Mouse (Mus musculus): ENCODE measurements around the gene Tspyl3. TPM values are rescaled to one million over a fixed set of nuclear protein-coding genes. Genes with fewer than 3 reads are reported as not detected.
"Not testable (repeated sequence)": the region's sequence is repeated elsewhere in the genome, so short reads cannot be mapped to it uniquely, and the experiment has no call there.

The Tspyl3 gene
- polyA plus RNA-seq (2015; fragmentation: Nextera tagmentation; extraction: Ambion mirVana), result 50.3 and 57.1 TPM in 2 replicates

DNA sequence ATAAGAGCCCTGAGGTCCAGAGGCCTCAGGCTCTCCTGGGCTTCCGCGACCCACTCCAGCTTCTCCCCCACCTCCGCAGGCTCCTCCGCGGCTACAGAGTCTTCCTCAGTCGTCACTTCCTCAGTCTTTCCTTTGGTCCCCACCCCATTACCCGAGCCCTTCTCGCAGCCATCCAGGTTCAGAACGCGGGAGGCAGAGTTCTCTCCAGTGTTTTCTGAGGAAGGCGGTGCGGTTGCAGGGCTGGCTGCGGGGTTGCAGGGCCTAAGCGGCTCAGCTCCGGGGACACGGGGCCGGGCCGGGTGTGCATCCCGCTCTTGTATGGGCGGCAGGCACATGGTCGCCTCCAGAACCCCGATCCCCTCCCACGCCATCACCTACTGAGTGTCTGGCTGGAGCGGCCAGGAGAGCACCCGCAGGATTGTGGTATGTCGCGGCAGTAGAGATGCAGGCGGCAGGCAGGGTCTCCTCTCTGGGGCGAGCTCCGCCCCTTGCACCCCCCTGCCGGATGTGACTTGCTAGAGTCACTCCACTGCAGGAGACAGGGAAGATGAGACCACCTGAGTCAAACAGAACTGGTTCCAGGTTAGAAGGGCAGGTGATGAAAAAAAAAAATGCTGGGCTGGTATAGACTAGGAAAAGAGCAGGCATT is at the start of gene Tspyl3:
Tspyl3 (minus strand) TSS at position 496 of the 649 bp plus-strand sequence.
- ATAC-seq, result peak; percentile 92
- Histone ChIP-seq H3K36me3 (ENCODE audit: control insufficient read depth, insufficient read depth, low read length) (peaks cover 5% of the 10 kb centered on the region), H3K4me2 (ENCODE audit: low read length) (peak within 1 kb of the TSS; percentile 73), H3K27me3 (ENCODE audit: control insufficient read depth, insufficient read depth, low read depth, low read length) (no peaks in the 10 kb centered on the region), H3K4me1 (ENCODE audit: control insufficient read depth, insufficient read depth, low read length) (peaks cover 12% of the 10 kb centered on the region), H3K9ac (ENCODE audit: low read depth, low read length) (peak within 1 kb of the TSS; percentile 95), H3K4me3 (ENCODE audit: low read depth, low read length) (peak within 1 kb of the TSS; percentile 72), H3K9me3 (replicated peaks; ENCODE audit: control insufficient read depth, low read length, poor library complexity, severe bottlenecking) (no peaks in the 10 kb centered on the region), H3K27ac (ENCODE audit: low read length) (peak within 1 kb of the TSS; percentile 84)
- 3% methylated on average over 31 of the region's 31 CpGs for WGBS

- Histone ChIP-seq H3K4me2 (ENCODE audit: low read length) (no peak overlapping the region), H3K9ac (ENCODE audit: low read depth, low read length) (no peak overlapping the region), H3K36me3 (ENCODE audit: control insufficient read depth, insufficient read depth, low read length) (no peaks in the 10 kb centered on the region), H3K4me3 (ENCODE audit: low read depth, low read length) (no peak overlapping the region), H3K27ac (ENCODE audit: low read length) (no peak overlapping the region), H3K9me3 (replicated peaks; ENCODE audit: control insufficient read depth, low read length, poor library complexity, severe bottlenecking) (no peaks in the 10 kb centered on the region), H3K4me1 (ENCODE audit: control insufficient read depth, insufficient read depth, low read length) (no peaks in the 10 kb centered on the region), H3K27me3 (ENCODE audit: control insufficient read depth, insufficient read depth, low read depth, low read length) (no peaks in the 10 kb centered on the region)
- 84% methylated on average over 6 of the region's 6 CpGs for WGBS
- no peak for ATAC-seq
These were observed 49.6 kb upstream of the Tspyl3 start for GRCm38 (mm10) chr2:153274919-153275247.

GRCm38 (mm10) chr2:153274200-153274918 is 49.1 kb upstream of the Tspyl3 start:
- 70% methylated on average over 6 of the region's 6 CpGs for WGBS
- not testable (repeated sequence) for H3K9me3 ChIP-seq (replicated peaks; ENCODE audit: control insufficient read depth, low read length, poor library complexity, severe bottlenecking); H3K36me3 ChIP-seq (ENCODE audit: control insufficient read depth, insufficient read depth, low read length); H3K27me3 ChIP-seq (ENCODE audit: control insufficient read depth, insufficient read depth, low read depth, low read length); H3K4me3 ChIP-seq (ENCODE audit: low read depth, low read length); H3K27ac ChIP-seq (ENCODE audit: low read length); H3K4me2 ChIP-seq (ENCODE audit: low read length); ATAC-seq; H3K9ac ChIP-seq (ENCODE audit: low read depth, low read length); H3K4me1 ChIP-seq (ENCODE audit: control insufficient read depth, insufficient read depth, low read length)

- H3K4me1 ChIP-seq (ENCODE audit: control insufficient read depth, insufficient read depth, low read length); H3K36me3 ChIP-seq (ENCODE audit: control insufficient read depth, insufficient read depth, low read length); ATAC-seq; H3K27me3 ChIP-seq (ENCODE audit: control insufficient read depth, insufficient read depth, low read depth, low read length); H3K9me3 ChIP-seq (replicated peaks; ENCODE audit: control insufficient read depth, low read length, poor library complexity, severe bottlenecking); H3K4me3 ChIP-seq (ENCODE audit: low read depth, low read length); H3K9ac ChIP-seq (ENCODE audit: low read depth, low read length); H3K27ac ChIP-seq (ENCODE audit: low read length); H3K4me2 ChIP-seq (ENCODE audit: low read length): not testable (repeated sequence)
- 71% methylated on average over 8 of the region's 8 CpGs for WGBS
These were observed 45.1 kb upstream of the Tspyl3 start for GRCm38 (mm10) chr2:153270231-153270915.

- peaks cover 22% of the 10 kb centered on the region for H3K36me3 ChIP-seq (ENCODE audit: control insufficient read depth, insufficient read depth, low read length)
- no peak overlapping the region for H3K4me3 ChIP-seq (ENCODE audit: low read depth, low read length)
- no peak overlapping the region for H3K4me2 ChIP-seq (ENCODE audit: low read length)
- no peak overlapping the region for H3K27ac ChIP-seq (ENCODE audit: low read length)
- H3K9me3 ChIP-seq (replicated peaks; ENCODE audit: control insufficient read depth, low read length, poor library complexity, severe bottlenecking), result no peaks in the 10 kb centered on the region
- no peak for ATAC-seq
- H3K27me3 ChIP-seq (ENCODE audit: control insufficient read depth, insufficient read depth, low read depth, low read length), result no peaks in the 10 kb centered on the region
- WGBS, result 95% methylated on average over 2 of the region's 2 CpGs
- H3K4me1 ChIP-seq (ENCODE audit: control insufficient read depth, insufficient read depth, low read length), result no peaks in the 10 kb centered on the region
- no peak overlapping the region for H3K9ac ChIP-seq (ENCODE audit: low read depth, low read length)
These were observed 42.1 kb upstream of the Tspyl3 start for GRCm38 (mm10) chr2:153267331-153267730.

- Histone ChIP-seq H3K4me3 (ENCODE audit: low read depth, low read length) (no peak overlapping the region), H3K9ac (ENCODE audit: low read depth, low read length) (no peak overlapping the region), H3K9me3 (replicated peaks; ENCODE audit: control insufficient read depth, low read length, poor library complexity, severe bottlenecking) (no peaks in the 10 kb centered on the region), H3K27ac (ENCODE audit: low read length) (no peak overlapping the region), H3K27me3 (ENCODE audit: control insufficient read depth, insufficient read depth, low read depth, low read length) (no peaks in the 10 kb centered on the region), H3K36me3 (ENCODE audit: control insufficient read depth, insufficient read depth, low read length) (peaks cover 32% of the 10 kb centered on the region), H3K4me1 (ENCODE audit: control insufficient read depth, insufficient read depth, low read length) (no peaks in the 10 kb centered on the region), H3K4me2 (ENCODE audit: low read length) (no peak overlapping the region)
- no peak for ATAC-seq
- WGBS, result 93% methylated on average over 6 of the region's 7 CpGs
These were observed 37.8 kb upstream of the Tspyl3 start for GRCm38 (mm10) chr2:153263053-153263452.

- no peak overlapping the region for H3K9ac ChIP-seq (ENCODE audit: low read depth, low read length)
- no peaks in the 10 kb centered on the region for H3K4me1 ChIP-seq (ENCODE audit: control insufficient read depth, insufficient read depth, low read length)
- WGBS, result 72% methylated on average over 3 of the region's 3 CpGs
- H3K27me3 ChIP-seq (ENCODE audit: control insufficient read depth, insufficient read depth, low read depth, low read length), result no peaks in the 10 kb centered on the region
- peaks cover 22% of the 10 kb centered on the region for H3K36me3 ChIP-seq (ENCODE audit: control insufficient read depth, insufficient read depth, low read length)
- no peak for ATAC-seq
- no peak overlapping the region for H3K27ac ChIP-seq (ENCODE audit: low read length)
- H3K4me2 ChIP-seq (ENCODE audit: low read length), result no peak overlapping the region
- no peaks in the 10 kb centered on the region for H3K9me3 ChIP-seq (replicated peaks; ENCODE audit: control insufficient read depth, low read length, poor library complexity, severe bottlenecking)
- H3K4me3 ChIP-seq (ENCODE audit: low read depth, low read length), result no peak overlapping the region
These were observed 34.8 kb upstream of the Tspyl3 start for GRCm38 (mm10) chr2:153259864-153260674.

DNA sequence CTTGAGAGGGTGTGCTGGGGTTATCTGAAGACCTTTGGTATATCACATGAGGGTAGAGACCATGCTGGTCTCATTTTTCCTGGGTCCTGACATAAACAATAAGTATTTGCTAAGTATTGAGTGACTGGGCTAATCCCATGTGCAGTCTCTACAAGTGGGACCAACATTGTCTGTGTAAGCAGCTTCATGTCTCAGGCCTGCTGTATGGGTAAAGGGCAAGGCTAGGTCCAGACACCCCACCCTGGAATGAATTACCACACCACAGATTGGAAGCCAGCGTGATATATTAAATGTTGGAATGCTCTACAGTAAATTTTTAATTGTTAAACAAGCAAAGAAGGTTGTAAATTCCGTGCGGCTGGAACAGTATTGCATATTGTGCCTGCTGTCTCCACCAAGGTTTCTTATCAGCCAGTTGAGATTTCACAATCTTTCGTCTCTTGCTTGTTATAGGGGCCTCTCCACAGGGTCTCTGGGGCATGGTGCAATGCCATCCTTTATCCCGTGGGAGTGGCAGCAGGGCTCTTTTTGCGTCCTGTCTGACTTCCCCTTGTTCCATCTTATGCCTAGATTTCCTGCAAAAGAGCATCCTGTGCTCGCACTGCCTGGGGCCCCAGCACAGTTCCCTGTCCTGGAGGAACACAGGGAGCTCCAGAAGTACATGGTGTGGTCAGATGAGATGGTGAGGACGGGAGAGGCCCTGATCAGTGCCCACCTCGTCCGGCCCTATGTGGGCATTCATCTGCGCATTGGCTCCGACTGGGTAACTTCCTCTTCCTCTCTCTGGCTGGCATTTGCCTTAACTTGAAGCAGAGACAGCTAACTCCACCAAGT is 34.0 kb upstream of the Tspyl3 start:
- no peak for ATAC-seq
- Histone ChIP-seq H3K9ac (ENCODE audit: low read depth, low read length) (no peak overlapping the region), H3K27ac (ENCODE audit: low read length) (no peak overlapping the region), H3K4me3 (ENCODE audit: low read depth, low read length) (no peak overlapping the region), H3K4me1 (ENCODE audit: control insufficient read depth, insufficient read depth, low read length) (no peaks in the 10 kb centered on the region), H3K36me3 (ENCODE audit: control insufficient read depth, insufficient read depth, low read length) (peaks cover 22% of the 10 kb centered on the region), H3K4me2 (ENCODE audit: low read length) (no peak overlapping the region), H3K9me3 (replicated peaks; ENCODE audit: control insufficient read depth, low read length, poor library complexity, severe bottlenecking) (no peaks in the 10 kb centered on the region), H3K27me3 (ENCODE audit: control insufficient read depth, insufficient read depth, low read depth, low read length) (no peaks in the 10 kb centered on the region)
- WGBS, result 90% methylated on average over 12 of the region's 12 CpGs

Measured in midbrain, embryonic 16.5 days (tissue).